Mouse (Mus musculus) left cerebral cortex, postnatal 4 days (tissue): Measurements from ENCODE around the gene Iffo2. TPM values are rescaled to one million over a fixed set of nuclear protein-coding genes. Genes with fewer than 3 reads are reported as not detected.
A peak's percentile ranks its signal among the peaks of the same experiment; 100 is the strongest.
"Not testable (repeated sequence)": the region's sequence is repeated elsewhere in the genome, so short reads cannot be mapped to it uniquely, and the experiment has no call there.

Experiments used
- DNase-seq: peaks from one replicate; pipeline ENCODE4 v3.0.0-alpha.2; 2022
- intact Hi-C: fragments of 180-260 bp; cut with DNase I; formaldehyde crosslinking; loops from one replicate; pipeline ENCODE4 v1.15.1; 2025
- total RNA-seq, 2 experiments: library from RNA; stranded (reverse); gene quantifications; 2 replicates each; pipeline ENCODE4 v1.2.3; 2021

Iffo2 gene
- total RNA-seq: 10 to 100 TPM; 24.2 to 26.3 TPM

- intact Hi-C loops, DNase-seq: not testable (repeated sequence)
Measured at GRCm38 (mm10) chr4:139530248-139530647, at the start of gene Iffo2. Gene Iffo2, plus strand, starts transcription at chr4:139530548.

- intact Hi-C loops: loop anchor here (10.0 kb wide), 1 partner anchor 143 kb away; the partner anchor contains the start of gene Aldh4a1
- no peak for DNase-seq
Measured at GRCm38 (mm10) chr4:139481400-139481799, 48.9 kb upstream of the Iffo2 start.

- intact Hi-C loops: loop anchor here (10.0 kb wide), 1 partner anchor 141 kb away; the partner anchor contains the start of gene Aldh4a1
- DNase-seq: no peak
Measured at GRCm38 (mm10) chr4:139483461-139484105, 46.8 kb upstream of the Iffo2 start.

- no peak for DNase-seq
- intact Hi-C loops: loop anchor here (10.0 kb wide), 1 partner anchor 140 kb away; the partner anchor contains the start of gene Aldh4a1
Measured at GRCm38 (mm10) chr4:139484496-139484895, 45.9 kb upstream of the Iffo2 start.

DNA sequence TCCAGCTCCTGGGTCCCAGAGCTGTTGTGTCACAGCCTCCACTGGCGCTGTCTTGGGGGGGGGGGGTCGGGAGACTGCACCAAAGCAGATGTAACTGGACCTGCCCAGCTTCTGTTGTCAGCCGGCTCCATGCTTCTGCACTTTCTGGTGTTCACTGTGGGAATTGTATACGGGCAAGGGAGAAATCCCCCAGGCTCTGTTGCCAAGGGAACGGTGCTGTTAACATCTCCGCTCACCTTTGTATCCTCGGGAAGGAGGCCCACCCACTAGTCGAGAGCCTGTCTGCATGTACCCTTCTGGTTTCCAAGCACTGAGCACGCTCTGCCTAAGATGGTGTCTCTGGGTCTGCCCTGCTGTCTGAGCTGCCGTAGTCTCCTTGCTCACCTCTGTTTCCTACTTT is 43.3 kb upstream of the Iffo2 start:
- intact Hi-C loops: loop anchor here (10.0 kb wide), 1 partner anchor 138 kb away; the partner anchor contains the start of gene Aldh4a1
- no peak for DNase-seq

DNA sequence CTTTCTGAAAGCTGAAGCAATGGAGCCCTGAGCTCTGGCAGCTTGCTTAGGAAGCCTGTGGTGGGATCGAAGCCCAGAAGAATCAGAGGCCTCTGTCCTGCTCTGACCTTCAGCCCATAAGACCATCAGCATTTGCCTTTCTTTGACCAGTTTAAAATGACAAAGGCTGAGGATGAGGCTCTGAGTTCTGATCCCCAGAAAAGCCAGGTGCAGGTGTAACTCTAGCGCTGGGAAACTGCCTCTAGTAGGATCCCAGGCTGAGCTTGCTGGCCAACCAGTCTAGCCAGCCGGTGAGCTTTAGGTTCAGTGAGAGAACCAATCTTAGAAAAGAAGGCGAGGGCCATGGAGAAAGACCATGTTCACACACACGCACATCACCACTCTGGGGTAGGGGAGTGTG is 42.0 kb upstream of the Iffo2 start:
- no peak for DNase-seq
- intact Hi-C loops: loop anchor here (10.0 kb wide), 1 partner anchor 136 kb away; the partner anchor contains the start of gene Aldh4a1

DNA sequence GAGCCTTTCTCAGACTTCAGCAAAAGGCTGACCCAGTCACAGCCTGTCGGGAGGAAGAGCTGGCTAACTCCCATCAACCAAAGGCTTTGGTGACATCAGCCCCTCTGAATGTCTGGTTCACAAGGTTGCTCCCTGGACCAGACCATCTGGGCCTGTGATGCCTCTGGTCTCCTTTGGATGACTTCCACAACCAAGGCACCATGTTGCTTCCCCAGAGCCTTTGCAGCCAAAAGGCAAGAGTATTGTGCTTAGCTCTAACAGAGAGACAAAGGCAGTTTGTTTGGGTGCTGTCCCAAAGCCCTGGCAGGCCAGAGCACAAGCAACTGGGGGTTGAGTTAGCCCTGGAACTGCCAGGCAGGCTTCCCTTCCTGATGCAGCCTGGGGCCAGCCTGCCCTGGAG is 40.4 kb upstream of the Iffo2 start:
- peak; percentile 78 for DNase-seq
- intact Hi-C loops: loop anchor here (10.0 kb wide), 1 partner anchor 135 kb away; the partner anchor contains the start of gene Aldh4a1

GRCm38 (mm10) chr4:139490413-139491055 is 39.8 kb upstream of the Iffo2 start:
- DNase-seq: peak; percentile 61
- intact Hi-C loops: no loop called here

- intact Hi-C loops: no loop called here
- DNase-seq: no peak
Measured at GRCm38 (mm10) chr4:139491541-139492170, 38.7 kb upstream of the Iffo2 start.

DNA sequence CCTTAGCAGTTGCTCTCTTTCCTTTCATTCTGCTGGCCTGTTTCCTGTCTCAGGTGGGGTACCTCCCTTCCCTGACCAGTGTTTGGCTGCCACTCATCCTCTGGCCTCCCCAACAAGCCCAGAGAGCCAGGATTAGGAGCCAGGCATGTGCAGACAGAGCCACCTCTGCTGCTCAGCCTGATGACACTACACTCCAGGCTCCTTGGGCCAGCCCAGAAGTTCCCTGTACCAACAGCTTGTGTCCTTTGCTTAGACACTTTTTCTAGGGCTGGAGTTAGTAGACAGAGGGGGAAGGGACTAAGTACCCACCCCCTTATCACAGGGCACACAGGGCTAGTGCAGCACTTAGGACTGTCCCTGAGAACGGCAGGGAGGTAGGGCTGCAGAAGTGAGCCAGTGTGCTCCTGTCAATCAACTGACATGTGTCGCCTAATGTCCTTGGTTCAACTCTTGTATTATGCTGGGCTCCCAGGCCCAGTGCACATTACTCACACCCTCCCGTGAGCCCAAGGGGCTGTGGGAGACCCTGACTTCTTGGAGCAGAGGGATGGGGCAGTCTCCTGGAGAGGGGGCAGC is 38.0 kb upstream of the Iffo2 start:
- intact Hi-C loops: no loop called here
- no peak for DNase-seq

DNA sequence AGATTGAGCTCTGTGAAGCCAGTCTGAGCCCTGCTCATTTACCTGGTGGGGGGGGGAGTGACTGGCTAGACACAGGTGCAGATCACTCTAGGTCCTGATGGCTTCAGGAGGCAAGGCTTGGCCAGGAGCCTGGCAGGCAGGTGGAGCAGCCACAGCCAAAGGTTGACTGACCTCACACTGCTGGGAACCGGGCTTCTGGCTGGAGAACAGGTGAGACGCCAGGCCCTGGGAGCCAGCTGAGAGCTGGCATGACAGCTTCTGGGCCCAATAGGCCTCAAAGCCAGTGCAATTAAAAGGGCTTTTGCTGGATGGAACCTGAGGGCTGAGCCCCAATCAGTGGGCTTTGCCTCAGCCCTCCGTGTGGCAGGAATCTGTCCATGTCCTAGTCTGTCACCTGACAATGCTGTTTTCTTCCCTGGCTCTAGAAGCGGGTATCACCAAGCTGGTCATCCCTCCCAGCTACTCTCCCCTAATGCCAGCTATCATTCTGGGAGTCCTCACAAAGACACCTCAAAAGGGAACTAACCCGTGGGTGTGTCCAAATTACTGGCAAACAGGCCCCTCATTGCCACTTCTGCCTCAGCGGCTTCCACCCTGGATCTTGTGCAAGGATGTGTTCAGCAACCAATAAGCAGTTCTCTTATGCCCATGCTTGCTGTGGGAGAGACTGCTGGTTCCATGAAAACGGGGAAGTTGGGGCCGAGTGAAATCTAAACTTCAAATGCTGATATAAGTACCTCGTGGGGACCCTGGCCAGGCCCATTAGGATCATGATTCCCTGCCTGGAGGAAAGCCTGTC is 36.9 kb upstream of the Iffo2 start:
- DNase-seq: peak; percentile 25
- intact Hi-C loops: no loop called here

DNA sequence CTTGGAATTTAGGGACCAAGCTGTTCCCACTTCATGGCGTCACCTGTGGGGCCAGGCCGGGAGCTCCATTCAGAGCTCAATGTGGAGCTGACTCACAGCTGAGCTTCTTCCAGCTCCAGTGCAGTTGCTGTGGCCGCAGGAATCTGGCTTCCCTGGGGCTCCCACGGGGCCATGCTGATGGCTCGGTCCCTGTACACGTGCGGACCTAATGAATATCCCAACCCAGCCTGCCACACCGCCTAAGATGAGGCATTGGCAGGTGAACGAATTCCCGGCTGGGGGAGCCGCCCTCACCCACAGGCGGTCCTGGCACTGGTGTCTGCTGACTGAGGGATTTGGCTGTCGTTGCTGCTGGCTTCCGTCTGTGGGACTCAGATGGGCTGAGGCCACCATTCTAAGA is 29.5 kb upstream of the Iffo2 start:
- peak; percentile 56 for DNase-seq

DNA sequence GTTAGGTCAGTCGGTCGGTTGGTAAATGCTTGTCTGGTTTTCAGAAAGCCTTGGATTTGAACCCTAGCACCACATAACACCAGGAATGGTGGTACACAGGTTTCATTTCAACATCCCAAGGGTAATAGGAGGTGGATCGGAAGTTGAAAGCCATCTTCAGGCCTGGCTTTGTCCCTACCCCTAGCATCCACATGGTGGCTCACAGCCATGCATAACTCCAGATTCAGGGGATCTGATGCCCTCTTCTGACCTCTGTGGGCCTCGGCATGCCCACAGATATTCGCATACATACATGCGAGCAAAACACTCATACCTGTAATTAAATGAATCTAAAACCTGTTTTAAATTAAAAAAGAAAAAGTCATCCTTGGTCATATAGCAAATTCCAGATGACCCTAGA is 28.6 kb upstream of the Iffo2 start:
- intact Hi-C loops: loop anchor here (5.0 kb wide), 1 partner anchor 361 kb away; no protein-coding TSS in a partner anchor
- DNase-seq: no peak

More for the DNA sequence above, 29.5 kb upstream of the Iffo2 start:
- intact Hi-C loops: loop anchor here (5.0 kb wide), 1 partner anchor 361 kb away; no protein-coding TSS in a partner anchor

- DNase-seq: no peak
- intact Hi-C loops: loop anchor here (5.0 kb wide), 1 partner anchor 358 kb away; no protein-coding TSS in a partner anchor
Measured at GRCm38 (mm10) chr4:139503919-139504318, 26.4 kb upstream of the Iffo2 start.

DNA sequence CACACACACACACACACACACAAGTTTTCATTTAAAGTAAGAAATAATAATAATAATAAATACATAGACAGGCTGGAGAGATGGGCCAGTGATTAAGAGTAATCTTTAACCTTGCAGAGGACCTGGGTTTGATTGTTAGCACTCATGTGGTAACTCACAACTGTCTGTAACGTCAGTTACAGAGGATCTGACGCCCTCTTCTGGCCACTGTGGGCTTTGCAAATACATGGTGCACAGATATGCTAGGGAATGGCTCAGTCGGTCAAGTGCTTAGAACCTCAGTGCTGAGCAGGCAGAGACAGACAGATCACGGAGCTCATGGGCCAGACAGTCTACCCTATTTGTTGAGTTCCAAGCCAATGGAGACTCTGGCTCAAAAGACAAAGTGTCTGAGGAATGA is 24.6 kb upstream of the Iffo2 start:
- intact Hi-C loops: no loop called here

GRCm38 (mm10) chr4:139506727-139507126 is 23.6 kb upstream of the Iffo2 start:
- intact Hi-C loops: no loop called here

More for the DNA sequence above, 24.6 kb upstream of the Iffo2 start:
- DNase-seq: no peak

GRCm38 (mm10) chr4:139509069-139509468 is 21.3 kb upstream of the Iffo2 start:
- intact Hi-C loops: no loop called here
- no peak for DNase-seq

More at GRCm38 (mm10) chr4:139506727-139507126, 23.6 kb upstream of the Iffo2 start:
- no peak for DNase-seq

GRCm38 (mm10) chr4:139511557-139511956 is 18.8 kb upstream of the Iffo2 start:
- no peak for DNase-seq
- intact Hi-C loops: no loop called here

DNA sequence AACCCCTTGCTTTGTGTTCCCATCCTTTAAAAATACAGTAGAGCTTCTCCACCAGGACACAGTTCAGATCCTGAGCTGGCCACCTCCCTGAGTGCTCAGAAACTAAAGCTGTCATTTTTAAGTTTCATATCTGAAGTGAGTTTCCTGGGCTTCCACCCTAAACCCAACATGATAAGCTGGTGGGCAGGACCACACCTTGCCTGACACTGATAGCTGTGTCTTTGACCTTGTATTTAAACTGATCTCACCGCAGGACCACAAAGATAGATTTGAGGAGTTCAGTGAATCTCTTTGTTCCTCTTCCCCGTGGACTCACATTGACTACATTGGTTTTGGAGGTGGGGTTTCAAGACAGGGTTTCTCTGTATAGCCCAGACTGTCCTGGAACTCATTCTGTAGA is 17.4 kb upstream of the Iffo2 start:
- intact Hi-C loops: no loop called here

DNA sequence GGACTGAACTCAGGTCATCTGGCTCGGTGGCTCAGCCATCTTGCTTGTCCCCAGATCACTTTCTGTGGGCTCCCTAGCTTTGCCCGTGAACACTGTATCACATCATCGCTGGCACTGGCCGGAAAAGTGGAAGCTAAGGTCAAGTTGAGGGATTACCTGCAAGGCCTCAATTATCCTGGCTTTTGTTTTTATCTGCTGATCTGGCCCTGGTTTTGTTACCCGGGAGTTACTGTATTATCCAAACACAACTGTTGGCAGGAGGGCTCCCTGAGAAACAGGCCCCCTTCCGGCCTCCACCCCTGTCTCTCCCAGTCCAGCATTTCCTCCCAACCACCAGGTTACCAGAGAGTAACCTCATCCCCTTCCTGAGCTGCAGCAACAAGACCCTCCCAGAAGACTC is 11.1 kb upstream of the Iffo2 start:
- DNase-seq: no peak
- intact Hi-C loops: no loop called here

More for the DNA sequence above, 17.4 kb upstream of the Iffo2 start:
- no peak for DNase-seq
